Mouse (Mus musculus) ZHBTc4 (cell line): ENCODE measurements around the gene Dmrt1.
A peak's percentile ranks its signal among the peaks of the same experiment; 100 is the strongest.

Experiments
- DNase-seq: peaks from one replicate; pipeline ENCODE4 v3.0.0-alpha.2; 2011; ENCODE audit warnings: low read depth, low spot score

The Dmrt1 gene

DNA sequence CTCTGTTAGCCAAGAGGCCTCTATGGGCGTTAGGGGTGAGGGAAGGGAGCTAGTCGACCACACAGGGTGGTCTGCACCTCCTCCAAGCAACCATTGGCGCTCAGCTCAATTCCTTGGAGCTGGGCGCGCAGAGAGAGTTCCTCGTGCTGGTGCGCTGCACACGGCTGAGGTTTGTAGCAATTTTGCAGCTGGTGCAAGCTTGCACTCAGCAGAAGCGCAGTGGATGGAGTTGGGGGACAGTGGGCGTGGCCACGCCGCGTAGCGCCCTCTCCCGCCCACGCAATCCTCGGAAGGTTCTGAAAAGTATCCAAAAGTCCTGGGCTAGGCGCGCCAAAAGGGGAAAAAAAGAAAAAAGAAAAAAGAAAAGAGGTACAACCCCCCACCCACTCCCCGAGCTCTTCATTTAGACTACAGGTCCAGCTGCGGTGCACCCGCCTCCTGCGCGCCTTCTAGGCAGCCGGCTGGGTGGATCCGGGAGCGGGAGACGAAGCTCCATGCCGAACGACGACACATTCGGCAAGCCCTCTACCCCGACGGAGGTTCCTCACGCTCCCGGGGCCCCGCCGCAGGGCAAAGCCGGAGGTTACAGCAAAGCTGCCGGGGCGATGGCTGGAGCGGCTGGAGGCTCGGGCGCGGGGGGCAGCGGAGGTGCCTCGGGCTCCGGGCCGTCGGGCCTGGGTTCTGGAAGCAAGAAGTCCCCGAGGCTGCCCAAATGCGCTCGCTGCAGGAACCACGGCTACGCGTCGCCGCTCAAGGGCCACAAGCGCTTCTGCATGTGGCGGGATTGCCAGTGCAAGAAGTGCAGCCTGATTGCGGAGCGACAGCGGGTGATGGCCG is at the start of gene Dmrt1:
Gene Dmrt1 (plus strand): TSS at position 259 of the 837 bp plus-strand sequence.
- DNase-seq: peak; percentile 76

DNA sequence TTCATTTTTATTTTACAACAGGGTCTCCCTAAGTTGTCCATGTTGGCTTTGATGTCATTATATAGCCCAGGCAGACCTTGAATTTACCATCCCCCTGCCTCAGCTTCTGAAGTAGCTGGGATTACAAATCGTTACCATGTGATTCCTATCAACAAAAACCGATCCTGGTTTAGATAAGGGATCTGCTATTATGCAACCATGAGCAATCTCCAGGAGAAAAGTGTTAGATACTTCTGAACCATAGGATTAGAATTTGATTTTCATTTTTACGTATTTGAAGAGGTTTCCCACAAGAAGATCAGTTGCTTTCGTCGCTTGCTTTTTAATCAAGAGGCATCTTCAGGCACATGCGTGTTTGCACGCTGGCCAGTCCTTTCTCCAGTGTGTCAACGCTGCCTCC is 44.7 kb upstream of the Dmrt1 start:
- DNase-seq: no peak

DNA sequence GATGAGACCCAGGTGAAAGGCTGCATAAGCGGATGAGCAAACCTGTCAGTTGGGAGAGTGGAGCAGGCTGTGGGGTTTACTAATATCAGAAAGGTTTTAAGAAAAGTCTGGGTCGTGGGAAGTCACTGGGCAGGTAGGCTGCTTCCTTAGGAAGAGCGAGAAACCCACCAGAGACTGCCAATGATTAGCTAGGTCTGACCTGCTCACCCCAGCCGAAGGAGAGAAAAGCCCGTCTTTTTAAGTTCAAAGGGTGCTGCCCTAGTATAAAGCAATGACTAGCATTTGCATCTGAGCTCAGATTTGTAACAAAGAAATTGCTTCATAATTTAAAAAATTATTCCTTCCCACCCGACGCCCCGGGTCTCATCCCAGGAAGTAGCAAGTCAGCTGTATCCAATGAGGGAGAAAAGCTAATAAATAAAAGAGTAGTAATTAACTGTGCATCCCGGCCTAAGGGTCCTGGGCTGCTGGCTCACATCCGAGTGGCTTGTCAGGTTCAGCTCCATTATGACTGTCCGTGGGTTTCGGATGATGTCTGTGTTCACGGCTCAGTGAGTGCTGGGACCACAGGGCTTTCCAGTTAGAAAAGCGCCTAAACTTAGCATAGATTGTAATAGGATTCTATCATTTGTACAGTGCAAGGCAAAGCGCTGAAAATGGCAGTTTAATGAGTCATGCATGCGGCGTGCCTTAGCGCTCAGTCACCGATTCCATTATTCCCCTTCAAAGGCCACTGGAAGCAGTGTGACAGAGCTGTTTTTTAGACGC is 43.7 kb upstream of the Dmrt1 start:
- DNase-seq: no peak

- peak; percentile 72 for DNase-seq
Measured at GRCm38 (mm10) chr19:25475806-25476205, 29.6 kb upstream of the Dmrt1 start.

- DNase-seq: peak; percentile 93
Measured at GRCm38 (mm10) chr19:25479152-25479669, 26.2 kb upstream of the Dmrt1 start.

DNA sequence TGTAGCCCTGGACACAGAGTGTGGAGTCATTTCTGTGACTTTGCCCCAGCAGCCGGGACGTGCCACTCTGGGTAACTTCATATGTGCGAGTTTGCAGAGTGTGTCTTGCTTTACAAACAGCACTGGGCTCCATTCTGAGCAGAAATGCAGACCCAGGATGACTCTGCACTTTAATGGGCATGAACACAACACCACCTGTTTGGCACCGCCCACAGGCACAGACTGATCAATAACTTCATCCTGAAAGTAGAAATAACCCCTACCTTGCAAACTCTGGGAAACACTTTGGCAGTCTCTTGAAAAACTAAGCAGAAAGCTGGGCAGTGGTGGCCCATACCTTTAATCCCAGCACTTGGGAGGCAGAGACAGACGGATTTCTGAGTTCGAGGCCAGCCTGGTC is 24.6 kb upstream of the Dmrt1 start:
- DNase-seq: peak; percentile 47

- DNase-seq: peak; percentile 90
Measured at GRCm38 (mm10) chr19:25486561-25486960, 18.9 kb upstream of the Dmrt1 start.

DNA sequence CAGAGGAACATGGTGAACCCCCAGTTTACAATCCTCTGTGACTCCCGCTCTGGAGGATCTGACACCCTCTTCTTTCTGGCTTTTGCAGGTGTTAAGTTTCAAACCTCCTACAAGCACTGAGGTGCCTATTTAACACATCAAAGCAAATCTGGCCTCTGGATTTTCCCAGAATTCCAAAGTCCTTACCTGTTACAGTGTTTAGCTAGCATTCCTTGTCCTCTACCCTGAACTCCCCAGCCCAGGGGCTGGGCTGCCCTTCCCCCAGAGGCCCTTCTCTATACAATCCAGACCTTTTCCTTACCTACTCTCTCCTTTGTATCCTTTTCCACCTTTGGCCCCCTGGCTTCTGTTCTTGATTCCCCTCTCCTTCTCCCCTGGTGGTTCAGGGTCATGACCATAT is 18.1 kb upstream of the Dmrt1 start:
- DNase-seq: peak; percentile 66

GRCm38 (mm10) chr19:25488546-25488945 is 16.9 kb upstream of the Dmrt1 start:
- DNase-seq: peak; percentile 95

GRCm38 (mm10) chr19:25489546-25489945 is 15.9 kb upstream of the Dmrt1 start:
- DNase-seq: peak; percentile 61

DNA sequence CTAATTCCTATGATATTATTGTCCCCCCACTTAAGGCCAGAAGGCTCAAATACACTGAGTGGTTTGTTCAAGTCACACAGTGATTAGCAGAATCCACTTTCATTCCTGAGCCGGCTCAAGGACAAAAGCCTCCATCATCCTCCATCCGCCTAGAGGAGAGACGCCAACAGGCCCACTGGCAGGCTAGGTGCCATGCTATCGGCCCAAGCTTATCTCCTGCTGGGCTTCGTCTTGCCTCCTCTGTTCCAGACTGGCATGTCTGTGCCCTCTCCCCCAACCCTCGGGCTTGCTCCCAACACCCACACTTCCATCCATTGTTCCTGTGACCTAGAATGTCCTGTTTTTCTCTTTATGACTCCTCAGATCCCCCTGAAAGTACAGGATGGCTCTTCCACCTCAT is 8.0 kb upstream of the Dmrt1 start:
- DNase-seq: no peak

DNA sequence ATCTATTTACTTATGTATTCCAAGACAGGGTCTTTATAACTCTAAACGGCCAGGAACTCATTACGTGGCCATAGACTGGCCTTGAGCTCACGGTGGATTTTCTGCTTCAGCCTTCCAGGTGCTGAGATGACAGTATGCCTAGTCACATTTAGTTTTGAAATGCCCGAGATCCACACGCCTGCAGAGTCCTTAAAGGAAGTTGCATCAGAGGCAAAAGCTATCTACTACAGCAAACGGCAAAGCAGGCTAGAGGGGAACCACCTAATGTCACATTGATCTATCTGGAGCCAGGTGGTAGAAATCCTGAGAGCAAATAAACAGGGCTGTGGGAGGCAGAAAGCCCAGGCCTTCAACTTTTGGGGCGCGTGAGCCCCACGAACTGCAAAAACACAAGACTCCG is 540 bp upstream of the Dmrt1 start:
- no peak for DNase-seq

DNA sequence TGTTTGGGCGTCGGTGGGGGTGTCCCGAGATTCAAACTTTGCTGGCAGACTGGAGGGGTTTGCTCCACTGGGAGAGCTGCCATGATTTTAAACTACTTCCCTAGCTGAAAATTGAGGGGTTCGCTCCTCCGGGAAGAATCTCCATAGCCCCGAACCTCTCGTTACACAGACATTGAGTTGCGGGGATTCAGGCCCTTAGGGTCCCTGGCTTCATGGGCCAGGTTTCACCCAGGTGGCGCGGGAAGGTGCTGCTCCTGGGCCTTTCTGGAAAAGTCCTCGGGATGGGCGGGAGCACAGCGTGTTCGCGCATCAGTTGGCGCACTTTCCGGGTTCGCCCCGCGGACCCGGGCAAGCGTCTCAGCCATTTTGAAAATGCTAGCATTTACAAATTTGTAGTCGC is 1.2 kb downstream of the Dmrt1 start:
- DNase-seq: peak; percentile 68

DNA sequence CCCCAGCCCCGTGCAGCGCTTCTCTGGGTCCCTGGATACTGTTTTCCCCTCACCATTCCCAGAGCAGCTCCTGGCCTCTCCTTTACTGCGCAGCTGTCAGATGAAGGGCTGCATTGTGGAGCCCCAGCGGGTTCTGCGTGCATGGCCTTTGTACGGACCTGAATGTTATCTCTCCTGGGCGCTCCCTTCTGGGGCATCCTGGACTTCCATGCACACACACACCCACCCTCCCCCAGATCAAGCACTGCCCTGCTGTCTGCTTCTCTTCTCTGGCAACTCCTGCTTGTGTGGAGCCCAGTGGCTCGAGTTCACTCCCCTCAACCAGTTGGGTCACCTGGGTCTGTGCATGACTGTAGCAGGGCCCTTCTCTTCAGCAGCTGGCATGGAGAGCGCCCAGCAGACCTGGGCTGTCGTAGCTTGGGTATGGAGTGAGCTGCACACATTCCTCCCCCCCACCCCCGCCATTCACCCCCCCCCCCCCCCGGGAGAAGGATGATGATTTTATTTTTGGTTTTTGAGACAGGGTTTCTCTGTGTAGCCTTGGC is 9.6 kb downstream of the Dmrt1 start:
- DNase-seq: peak; percentile 46

DNA sequence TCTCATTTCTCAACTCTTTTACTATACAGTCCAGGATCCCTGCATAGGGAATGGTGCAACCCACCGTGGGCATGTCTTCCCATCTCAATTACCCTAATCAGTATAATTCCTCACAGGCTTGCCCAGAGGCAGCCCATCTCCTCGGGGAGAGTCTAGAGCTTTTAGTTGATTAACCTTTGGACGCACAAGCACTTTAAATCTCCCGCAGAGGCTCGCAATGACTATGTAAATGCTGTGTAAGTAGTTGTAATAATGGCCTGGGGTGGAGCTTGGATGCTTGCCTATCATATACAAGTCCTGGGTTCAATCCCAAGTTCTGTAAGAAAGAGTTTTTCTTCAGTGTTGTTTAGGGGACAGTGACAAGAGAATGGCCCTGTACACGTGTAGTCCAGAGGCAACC is 18.7 kb downstream of the Dmrt1 start:
- DNase-seq: peak; percentile 68

DNA sequence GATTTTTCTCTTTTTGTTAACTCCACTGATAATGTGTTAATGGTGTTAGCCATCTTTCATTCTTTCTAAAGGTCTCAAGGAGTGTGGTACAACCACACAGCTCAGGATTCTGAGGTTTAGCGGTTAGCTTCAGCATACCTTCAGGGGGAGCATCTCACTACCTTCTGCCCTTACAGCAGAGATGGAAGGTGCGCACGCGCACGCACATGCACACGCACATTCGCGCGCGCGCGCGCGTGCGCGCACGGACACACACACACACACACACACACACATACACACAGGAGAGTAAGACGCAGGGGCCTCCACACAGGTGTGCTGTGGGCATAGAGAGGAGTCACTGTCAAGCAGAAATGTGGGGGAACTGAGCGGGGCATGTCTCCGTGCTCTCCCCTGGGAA is 20.3 kb downstream of the Dmrt1 start:
- peak; percentile 69 for DNase-seq

DNA sequence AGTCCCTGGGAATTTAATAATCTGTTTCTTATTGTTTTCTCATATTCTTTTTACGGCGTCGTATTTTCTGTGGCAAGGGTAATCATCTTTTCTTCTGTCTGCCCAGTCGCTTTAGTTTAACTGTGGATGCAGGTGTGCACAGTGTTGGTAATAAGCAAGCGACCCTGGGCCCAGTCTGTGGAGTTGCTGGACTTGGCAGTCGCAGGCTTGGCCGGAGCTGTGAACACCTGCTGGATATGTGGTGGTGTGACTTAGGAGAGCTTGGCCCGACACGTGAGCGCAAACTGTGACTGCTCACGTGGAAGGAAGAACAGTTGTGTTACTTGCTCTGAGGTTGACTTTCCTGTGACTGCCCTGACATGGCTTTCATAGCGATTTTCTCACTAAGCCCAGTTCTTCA is 24.3 kb downstream of the Dmrt1 start:
- DNase-seq: no peak

DNA sequence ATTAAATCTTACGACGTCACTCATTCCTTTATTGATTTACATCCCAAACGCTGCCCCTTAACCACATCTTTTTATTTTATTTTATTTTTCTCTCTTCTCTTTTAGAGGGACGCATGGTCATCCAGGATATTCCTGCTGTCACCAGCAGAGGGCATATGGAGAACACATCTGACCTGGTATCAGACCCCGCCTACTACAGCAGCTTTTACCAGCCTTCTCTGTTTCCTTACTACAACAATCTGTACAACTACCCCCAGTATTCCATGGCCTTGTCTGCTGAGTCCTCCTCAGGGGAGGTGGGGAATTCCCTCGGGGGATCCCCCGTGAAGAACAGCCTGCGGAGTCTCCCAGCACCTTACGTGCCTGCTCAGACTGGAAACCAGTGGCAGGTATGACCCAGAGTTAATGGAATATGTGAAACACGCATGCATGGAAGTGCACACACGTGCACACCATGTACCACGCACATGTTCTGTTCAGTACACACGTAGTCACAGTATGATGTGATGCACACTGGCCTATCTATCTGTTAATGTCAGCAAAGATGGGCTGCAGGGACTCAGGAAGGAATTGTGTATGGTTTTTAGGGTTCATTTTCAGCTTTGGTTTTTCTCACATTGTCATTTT is 40.4 kb downstream of the Dmrt1 start:
- DNase-seq: peak; percentile 76

GRCm38 (mm10) chr19:25547086-25547643 is 41.7 kb downstream of the Dmrt1 start:
- no peak for DNase-seq

DNA sequence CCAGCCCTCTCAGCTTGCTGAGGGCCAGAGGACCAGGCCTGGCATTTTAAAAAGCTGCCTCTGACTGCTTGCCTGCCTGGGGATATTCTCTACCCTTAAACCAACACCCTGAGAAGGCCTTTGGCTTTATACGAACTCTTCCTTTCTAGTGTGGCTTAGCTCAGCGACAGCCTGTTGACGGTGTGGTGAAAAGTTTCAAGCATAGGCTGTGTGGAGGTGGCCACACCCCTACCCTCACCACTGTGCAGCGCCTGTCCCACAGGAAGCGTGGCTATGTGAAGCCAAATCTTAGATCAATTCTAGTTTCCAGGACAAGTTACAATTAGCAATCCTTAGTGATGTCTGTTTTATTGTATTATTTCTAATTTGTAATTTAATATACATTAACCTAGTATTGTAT is 44.9 kb downstream of the Dmrt1 start:
- no peak for DNase-seq

DNA sequence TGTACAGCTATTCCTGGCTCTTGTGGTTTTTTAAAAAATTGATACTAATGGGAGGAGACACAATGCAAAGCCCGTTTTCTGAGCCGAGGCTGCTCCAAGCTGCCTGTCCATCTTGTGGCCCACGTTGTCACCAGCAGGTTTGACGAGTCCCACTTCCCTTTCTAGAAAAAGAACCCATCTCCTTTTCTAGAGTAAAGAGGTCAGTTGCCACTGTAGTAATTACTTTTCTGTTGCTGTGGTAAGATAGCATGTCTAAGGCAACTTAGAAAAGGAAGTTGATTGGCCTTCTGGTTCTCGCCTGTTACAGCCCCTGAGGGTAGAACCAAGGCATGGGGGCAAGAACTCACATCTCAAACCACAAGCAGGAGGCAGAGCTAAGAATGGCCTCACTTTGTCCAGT is 45.6 kb downstream of the Dmrt1 start:
- DNase-seq: no peak

DNA sequence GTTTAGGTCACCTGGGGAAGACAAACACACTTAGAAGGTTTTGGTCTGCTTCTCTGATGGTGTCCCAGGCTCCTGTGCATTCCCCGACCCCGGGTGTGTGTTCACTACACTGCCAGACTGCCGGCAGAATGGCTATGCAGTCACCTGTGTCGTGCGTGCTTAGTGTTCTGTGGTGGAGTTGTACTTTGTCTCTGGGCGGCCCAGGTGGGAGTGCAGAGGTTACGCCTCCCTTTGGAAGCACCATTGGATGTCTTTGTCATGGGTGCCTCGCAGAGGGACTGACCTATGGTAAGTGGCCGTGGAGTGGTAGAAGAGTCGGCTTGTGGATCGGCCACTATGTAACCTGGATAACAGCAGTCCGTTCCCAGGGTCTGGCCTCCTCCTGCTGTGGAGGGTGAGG is 59.0 kb downstream of the Dmrt1 start:
- no peak for DNase-seq
